Mouse (Mus musculus) kidney, embryonic 14.5 days (tissue): ENCODE results near the gene Gm8890. TPM values are rescaled to one million over a fixed set of nuclear protein-coding genes. Genes with fewer than 3 reads are reported as not detected.
"Not testable (repeated sequence)": the region's sequence is repeated elsewhere in the genome, so short reads cannot be mapped to it uniquely, and the experiment has no call there.

Experiments
- ATAC-seq: fragments of 200-750 bp; cut with Nextera tagmentation; 2 replicates; pipeline ENCODE4 v1.8.0; 2017; ENCODE audit warnings: moderate number of reproducible peaks, mild to moderate bottlenecking, moderate TSS enrichment, moderate library complexity; ENCODE audit not compliant: low FRiP score, low TSS enrichment
- H3K27ac ChIP-seq: fragments of 300-500 bp; sonication (generic); 2 replicates; pipeline ENCODE4 v1.5.1; 2014; ENCODE audit warnings: low read depth, mild to moderate bottlenecking, low read length, moderate library complexity, mixed read lengths
- H3K27me3 ChIP-seq: fragments of 300-500 bp; sonication (generic); 2 replicates; pipeline ENCODE4 v1.6.1; 2014; ENCODE audit warnings: mild to moderate bottlenecking, low read length; ENCODE audit not compliant: control insufficient read depth, insufficient read depth
- H3K36me3 ChIP-seq: fragments of 300-500 bp; sonication (generic); 2 replicates; pipeline ENCODE4 v1.6.1; 2014; ENCODE audit warnings: low read length, mixed read lengths; ENCODE audit not compliant: control insufficient read depth, insufficient read depth
- H3K4me1 ChIP-seq: fragments of 300-500 bp; sonication (generic); 2 replicates; pipeline ENCODE4 v1.6.1; 2014; ENCODE audit warnings: low read length, mixed read lengths; ENCODE audit not compliant: control insufficient read depth, insufficient read depth
- H3K4me2 ChIP-seq: fragments of 300-500 bp; sonication (generic); replicated peaks from 2 replicates; pipeline ENCODE4 v1.6.1; 2014; ENCODE audit warnings: low read depth, mild to moderate bottlenecking, low read length
- H3K4me3 ChIP-seq: fragments of 300-500 bp; sonication (generic); 2 replicates; pipeline ENCODE4 v1.5.1; 2014; ENCODE audit warnings: mild to moderate bottlenecking, low read length
- H3K9ac ChIP-seq: fragments of 300-500 bp; sonication (generic); 2 replicates; pipeline ENCODE4 v1.6.1; 2014; ENCODE audit warnings: low read depth, mild to moderate bottlenecking, low read length, moderate library complexity
- H3K9me3 ChIP-seq: fragments of 300-500 bp; sonication (generic); 2 replicates; pipeline ENCODE4 v1.6.1; 2016; ENCODE audit warnings: low read length; ENCODE audit not compliant: control insufficient read depth
- WGBS: fragments of 180-500 bp; shearing (Covaris S2); extraction: QIAGEN DNeasy Blood & Tissue Kit; methylation state at CpG from one replicate; pipeline ENCODE4 v1.1.7; 2014; 5-methylcytosine and 5-hydroxymethylcytosine counted together
- polyA plus RNA-seq: library from polyadenylated mRNA; unstranded; fragments of >200 nt; fragmentation: Nextera tagmentation; extraction: Ambion mirVana; gene quantifications from 2 replicates; pipeline ENCODE4 v1.2.1, GENCODE M21; 2014

Gene Gm8890
- polyA plus RNA-seq = not detected in 2 replicates

GRCm38 (mm10) chr5:11255733-11256132 lies at the start of gene Gm8890:
Gm8890 (plus strand) TSS chr5:11256033.
- WGBS = no CpG with 5 or more reads among the region's 2 CpGs
- ATAC-seq, H3K4me2 ChIP-seq: not testable (repeated sequence)

DNA sequence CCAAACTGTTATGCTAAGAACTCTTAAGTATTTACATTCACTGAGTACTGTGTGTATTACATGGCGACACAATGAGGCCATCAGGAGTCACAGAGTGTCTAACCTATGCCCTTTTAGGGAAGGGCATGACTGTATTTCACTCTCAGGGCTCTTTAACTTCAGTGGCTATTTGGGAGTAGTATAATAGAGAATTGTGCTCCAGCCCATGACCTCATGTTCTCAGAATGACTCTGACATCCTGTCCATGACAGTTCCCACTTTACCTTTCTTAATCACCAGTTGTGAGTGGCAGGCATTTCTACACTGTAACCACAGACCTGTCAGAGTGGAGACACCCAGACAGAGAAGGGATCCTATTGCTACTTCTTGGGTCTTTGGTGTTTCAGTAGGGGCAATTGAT lies 388 bp downstream of the Gm8890 start:
- H3K4me2 ChIP-seq, H3K27me3 ChIP-seq, H3K4me1 ChIP-seq, H3K9ac ChIP-seq, H3K9me3 ChIP-seq, H3K36me3 ChIP-seq, ATAC-seq, H3K4me3 ChIP-seq, H3K27ac ChIP-seq: not testable (repeated sequence)
- WGBS = 82% methylated on average over 1 of the region's 1 CpGs

More at GRCm38 (mm10) chr5:11255733-11256132, at the start of gene Gm8890:
- H3K27me3 ChIP-seq, H3K27ac ChIP-seq, H3K9ac ChIP-seq, H3K4me1 ChIP-seq, H3K9me3 ChIP-seq, H3K36me3 ChIP-seq, H3K4me3 ChIP-seq: not testable (repeated sequence)

Other genes starting within 250 kb of the Gm8890 start
- not detected in 2 replicates for gene Gm8879, start 128.4 kb upstream of the Gm8890 start, polyA plus RNA-seq
- not detected in 2 replicates for gene Gm5861, start 73.0 kb upstream of the Gm8890 start, polyA plus RNA-seq
- gene Speer1, start 85.5 kb downstream of the Gm8890 start, polyA plus RNA-seq = not detected in 2 replicates
- 0.19 TPM in 1 of 2 replicates, not detected in the other for gene Gm8897, start 160.4 kb downstream of the Gm8890 start, polyA plus RNA-seq
- gene Gm8906, start 246.7 kb downstream of the Gm8890 start, polyA plus RNA-seq = not detected in 2 replicates